Mouse (Mus musculus): Measurements from ENCODE around the gene Atp5g2. TPM values are rescaled to one million over a fixed set of nuclear protein-coding genes. Genes with fewer than 3 reads are reported as not detected.

The Atp5g2 gene
- total RNA-seq, 1 experiment = 448 TPM

DNA sequence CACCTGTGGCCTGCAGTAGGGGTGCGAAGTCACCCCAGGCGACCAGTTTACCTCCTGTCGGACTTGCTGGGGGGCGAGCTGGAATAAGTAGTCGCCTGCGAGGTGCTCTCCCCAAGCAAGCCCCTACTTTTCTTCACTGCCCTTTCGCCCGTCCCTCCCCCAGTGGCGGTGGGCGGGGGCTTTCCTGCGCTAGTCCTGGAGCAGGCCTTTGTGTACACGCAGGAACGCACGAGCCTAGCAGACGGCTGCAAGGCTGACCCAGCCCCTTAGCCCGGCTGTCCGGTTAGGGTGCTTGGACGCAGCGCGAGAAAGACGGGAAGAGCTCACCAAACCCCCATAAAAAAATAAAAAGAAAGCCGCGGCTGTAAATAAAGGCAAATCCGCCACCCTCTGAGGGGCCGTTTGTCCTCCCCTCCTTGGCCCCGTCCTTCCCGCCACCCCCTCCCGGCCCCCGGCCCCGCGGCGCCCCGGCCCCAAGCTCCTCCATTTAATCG, 384 bp downstream of the Atp5g2 start:
- H3K4me3 ChIP-seq (ENCODE audit: insufficient read depth in 1 of 2, low read depth in 1 of 2, low read length in 2 of 2, poor library complexity in 1 of 2, severe bottlenecking in 1 of 2) = peak overlapping the region; percentile 44 to 61
- DNase-seq (ENCODE audit: low read depth, low spot score) = peak; percentile 57
- H3K9me3 ChIP-seq (ENCODE audit: control insufficient read depth, insufficient read depth, low read depth, low read length) = no peaks in the 10 kb centered on the region
- peak overlapping the region; percentile 79 for H3K9ac ChIP-seq (ENCODE audit: insufficient read depth, low read depth, low read length, poor library complexity, severe bottlenecking)
- no peak for TF ChIP-seq ZNF384 (IDR thresholded peaks at IDR 0.05; ENCODE audit: low read depth, low read length)
- TF ChIP-seq HCFC1 (IDR thresholded peaks at IDR 0.05; ENCODE audit: borderline replicate concordance, insufficient read depth, low read length) = no peak; the same call in 1 of the 2 replicates
- no peak for TF ChIP-seq MAFK (IDR thresholded peaks at IDR 0.05; ENCODE audit: insufficient read depth, low read depth, low read length)
- TF ChIP-seq CHD2 (IDR thresholded peaks at IDR 0.05; ENCODE audit: low read depth, low read length) = no peak
- TF ChIP-seq ZC3H11A (IDR thresholded peaks at IDR 0.05; ENCODE audit: borderline replicate concordance, low read depth, low read length) = no peak
- H3K27ac ChIP-seq (ENCODE audit: insufficient read depth, low read depth, low read length, poor library complexity, severe bottlenecking) = peak overlapping the region; percentile 73
- peaks cover 22% of the 10 kb centered on the region for H3K36me3 ChIP-seq (ENCODE audit: control insufficient read depth, insufficient read depth, low read length, poor library complexity, severe bottlenecking)
- peaks cover 7% of the 10 kb centered on the region in 2 experiments for H3K4me1 ChIP-seq (ENCODE audit: control insufficient read depth in 2 of 2, insufficient read depth in 2 of 2, low read length in 2 of 2, poor library complexity in 1 of 2)
- in situ Hi-C loops (cut with MboI; ENCODE audit: low sequenced_read_pairs in 2 of 2, unreplicated experiment in 2 of 2) = no loop called here

DNA sequence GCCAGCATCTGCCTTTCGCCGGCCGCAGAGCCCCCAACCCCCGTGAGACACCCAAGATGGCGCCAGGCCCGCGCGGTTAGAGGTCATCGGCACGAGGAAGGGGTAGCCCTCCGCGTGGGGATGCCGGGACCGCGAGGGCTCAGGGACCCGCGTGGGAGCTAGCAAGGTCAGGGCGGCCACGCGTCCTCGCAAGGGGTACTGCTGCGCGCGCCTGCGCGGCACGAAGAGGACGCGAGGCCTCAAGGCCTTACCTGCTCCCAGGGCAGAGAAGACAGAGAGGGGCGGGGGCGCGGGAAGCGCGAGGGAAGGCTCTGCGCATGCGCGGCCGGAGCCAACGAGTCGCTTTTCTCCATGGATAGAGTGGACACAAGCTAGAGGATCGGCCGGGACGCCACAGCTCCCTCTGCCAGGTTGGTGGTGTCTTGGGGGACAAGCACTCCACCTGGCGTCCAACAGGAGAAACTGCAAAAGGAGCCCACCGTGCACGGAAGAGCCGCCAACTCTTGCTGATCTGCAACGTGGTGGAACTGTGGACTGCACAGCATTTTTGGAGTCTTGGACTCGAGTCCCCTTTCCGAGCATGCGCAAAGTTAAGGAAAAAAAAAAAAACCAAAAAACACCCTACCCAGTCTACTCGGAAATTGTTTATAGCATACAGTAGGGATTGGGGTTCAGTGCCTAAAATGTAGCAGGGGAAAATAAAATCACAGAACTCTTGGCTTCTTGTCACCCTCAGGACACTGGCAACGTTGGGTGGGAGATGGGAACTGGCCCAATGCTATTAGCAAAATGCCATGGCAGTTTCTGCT, 1.2 kb downstream of the Atp5g2 start:
- H3K36me3 ChIP-seq (ENCODE audit: control insufficient read depth, insufficient read depth, low read length, poor library complexity, severe bottlenecking) = peaks cover 25% of the 10 kb centered on the region
- H3K9me3 ChIP-seq (ENCODE audit: control insufficient read depth, insufficient read depth, low read depth, low read length) = no peaks in the 10 kb centered on the region
- peaks cover 7% of the 10 kb centered on the region in 2 experiments for H3K4me1 ChIP-seq (ENCODE audit: control insufficient read depth in 2 of 2, insufficient read depth in 2 of 2, low read length in 2 of 2, poor library complexity in 1 of 2)
- peak; percentile 97 for DNase-seq (ENCODE audit: low read depth, low spot score)
- peak overlapping the region; percentile 79 to 82 for H3K4me3 ChIP-seq (ENCODE audit: insufficient read depth in 1 of 2, low read depth in 1 of 2, low read length in 2 of 2, poor library complexity in 1 of 2, severe bottlenecking in 1 of 2)
- H3K9ac ChIP-seq (ENCODE audit: insufficient read depth, low read depth, low read length, poor library complexity, severe bottlenecking) = peak overlapping the region; percentile 98
- TF ChIP-seq ZNF384 (IDR thresholded peaks at IDR 0.05; ENCODE audit: low read depth, low read length) (peak; percentile 92), HCFC1 (IDR thresholded peaks at IDR 0.05; ENCODE audit: borderline replicate concordance, insufficient read depth, low read length) (peak; percentile 83), CHD2 (IDR thresholded peaks at IDR 0.05; ENCODE audit: low read depth, low read length) (no peak), MAFK (IDR thresholded peaks at IDR 0.05; ENCODE audit: insufficient read depth, low read depth, low read length) (peak; percentile 53; the same call in 1 of the 2 replicates), ZC3H11A (IDR thresholded peaks at IDR 0.05; ENCODE audit: borderline replicate concordance, low read depth, low read length) (no peak)
- peak overlapping the region; percentile 90 for H3K27ac ChIP-seq (ENCODE audit: insufficient read depth, low read depth, low read length, poor library complexity, severe bottlenecking)
- in situ Hi-C loops (cut with MboI; ENCODE audit: low sequenced_read_pairs in 2 of 2, unreplicated experiment in 2 of 2) = no loop called here

DNA sequence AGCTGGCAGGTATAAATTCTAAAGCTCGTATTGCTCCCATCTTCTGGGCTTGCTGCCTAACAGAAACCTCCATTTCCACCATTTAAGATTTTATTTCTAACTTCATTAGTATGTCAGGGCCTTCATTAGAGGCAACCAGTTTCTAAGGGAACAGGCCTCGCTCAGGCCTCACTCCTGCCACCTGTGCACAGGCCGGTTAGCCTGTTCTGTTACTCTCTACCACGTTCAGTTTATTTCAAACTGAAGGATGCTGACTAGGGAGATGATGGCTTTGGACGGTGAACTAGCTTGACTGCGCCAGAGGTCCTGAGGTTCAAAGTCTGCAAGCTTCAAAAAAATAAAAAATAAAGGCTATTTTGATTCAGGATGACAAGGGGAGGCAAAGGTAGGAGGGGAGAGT, 1.9 kb downstream of the Atp5g2 start:
- H3K36me3 ChIP-seq (ENCODE audit: control insufficient read depth, insufficient read depth, low read length, poor library complexity, severe bottlenecking) = peaks cover 31% of the 10 kb centered on the region
- peak overlapping the region; percentile 90 for H3K27ac ChIP-seq (ENCODE audit: insufficient read depth, low read depth, low read length, poor library complexity, severe bottlenecking)
- TF ChIP-seq CHD2 (IDR thresholded peaks at IDR 0.05; ENCODE audit: low read depth, low read length) (no peak), HCFC1 (IDR thresholded peaks at IDR 0.05; ENCODE audit: borderline replicate concordance, insufficient read depth, low read length) (no peak), ZNF384 (IDR thresholded peaks at IDR 0.05; ENCODE audit: low read depth, low read length) (no peak), MAFK (IDR thresholded peaks at IDR 0.05; ENCODE audit: insufficient read depth, low read depth, low read length) (no peak), ZC3H11A (IDR thresholded peaks at IDR 0.05; ENCODE audit: borderline replicate concordance, low read depth, low read length) (no peak)
- H3K9me3 ChIP-seq (ENCODE audit: control insufficient read depth, insufficient read depth, low read depth, low read length) = no peaks in the 10 kb centered on the region
- H3K4me3 ChIP-seq (ENCODE audit: insufficient read depth in 1 of 2, low read depth in 1 of 2, low read length in 2 of 2, poor library complexity in 1 of 2, severe bottlenecking in 1 of 2) = peak overlapping the region; percentile 79 to 82
- no peak for DNase-seq (ENCODE audit: low read depth, low spot score)
- in situ Hi-C loops (cut with MboI; ENCODE audit: low sequenced_read_pairs in 2 of 2, unreplicated experiment in 2 of 2) = no loop called here
- peak overlapping the region; percentile 98 for H3K9ac ChIP-seq (ENCODE audit: insufficient read depth, low read depth, low read length, poor library complexity, severe bottlenecking)
- H3K4me1 ChIP-seq (ENCODE audit: control insufficient read depth in 2 of 2, insufficient read depth in 2 of 2, low read length in 2 of 2, poor library complexity in 1 of 2) = peaks cover 7% of the 10 kb centered on the region in 2 experiments

DNA sequence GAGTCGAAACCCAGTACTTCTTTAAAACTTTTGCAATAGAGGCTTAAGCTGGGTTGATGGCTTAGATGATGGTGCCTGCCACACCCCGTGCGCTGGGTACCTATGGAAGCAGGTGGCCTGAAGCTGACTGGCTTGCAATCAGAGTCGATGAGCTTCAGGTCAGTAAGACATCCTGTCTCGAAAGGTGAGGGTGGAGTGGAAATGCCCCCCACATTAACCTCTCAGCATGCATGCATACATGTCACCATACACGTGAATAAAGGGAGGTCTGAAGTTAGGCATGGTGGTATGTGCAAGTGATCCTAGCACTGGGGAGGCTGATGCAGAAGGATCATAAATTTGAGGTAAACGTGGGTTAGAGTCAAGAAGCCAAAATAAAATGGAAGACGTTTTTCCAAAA, 2.6 kb downstream of the Atp5g2 start:
- TF ChIP-seq ZC3H11A (IDR thresholded peaks at IDR 0.05; ENCODE audit: borderline replicate concordance, low read depth, low read length) (no peak), HCFC1 (IDR thresholded peaks at IDR 0.05; ENCODE audit: borderline replicate concordance, insufficient read depth, low read length) (no peak), CHD2 (IDR thresholded peaks at IDR 0.05; ENCODE audit: low read depth, low read length) (no peak), ZNF384 (IDR thresholded peaks at IDR 0.05; ENCODE audit: low read depth, low read length) (no peak), MAFK (IDR thresholded peaks at IDR 0.05; ENCODE audit: insufficient read depth, low read depth, low read length) (no peak)
- H3K27ac ChIP-seq (ENCODE audit: insufficient read depth, low read depth, low read length, poor library complexity, severe bottlenecking) = no peak overlapping the region; the same call in 1 of the 2 replicates
- in situ Hi-C loops (cut with MboI; ENCODE audit: low sequenced_read_pairs in 2 of 2, unreplicated experiment in 2 of 2) = no loop called here
- H3K4me3 ChIP-seq (ENCODE audit: insufficient read depth in 1 of 2, low read depth in 1 of 2, low read length in 2 of 2, poor library complexity in 1 of 2, severe bottlenecking in 1 of 2) = peak overlapping the region; percentile 50 to 79
- peaks cover 7% of the 10 kb centered on the region in 2 experiments for H3K4me1 ChIP-seq (ENCODE audit: control insufficient read depth in 2 of 2, insufficient read depth in 2 of 2, low read length in 2 of 2, poor library complexity in 1 of 2)
- DNase-seq (ENCODE audit: low read depth, low spot score) = no peak
- H3K9me3 ChIP-seq (ENCODE audit: control insufficient read depth, insufficient read depth, low read depth, low read length) = no peaks in the 10 kb centered on the region
- peaks cover 38% of the 10 kb centered on the region for H3K36me3 ChIP-seq (ENCODE audit: control insufficient read depth, insufficient read depth, low read length, poor library complexity, severe bottlenecking)
- peak overlapping the region; percentile 79 for H3K9ac ChIP-seq (ENCODE audit: insufficient read depth, low read depth, low read length, poor library complexity, severe bottlenecking)

Measured in ES-E14 (cell line).